Mouse (Mus musculus): Measurements from ENCODE around the gene Ffar1. TPM values are rescaled to one million over a fixed set of nuclear protein-coding genes. Genes with fewer than 3 reads are reported as not detected.

Gene Ffar1
- 10 to 100 TPM; 34.4 to 43.8 TPM for total RNA-seq (2023)

GRCm38 (mm10) chr7:30861464-30861863 lies at the start of gene Ffar1:
TSS of gene Ffar1 (minus strand) at chr7:30861564.

GRCm38 (mm10) chr7:30880176-30880575 lies 18.8 kb upstream of the Ffar1 start, which contains the start of gene Cd22:
TSS of gene Cd22 (minus strand) at chr7:30880342.

GRCm38 (mm10) chr7:30856078-30856477 lies 5.3 kb downstream of the Ffar1 start, which contains the start of gene Ffar3:
TSS of gene Ffar3 (minus strand) at chr7:30856178.

GRCm38 (mm10) chr7:30823675-30824074 lies 37.7 kb downstream of the Ffar1 start, which contains the start of gene Ffar2:
TSS of gene Ffar2 (minus strand) at chr7:30823775.

Other genes starting within 250 kb of the Ffar1 start
- under 1 TPM; 0.39 to 0.52 TPM for gene Upk1a, start 248.7 kb downstream of the Ffar1 start, total RNA-seq (2023)
- gene Cox6b1, start 235.4 kb downstream of the Ffar1 start, total RNA-seq (2023): 100 to 1,000 TPM; 211 to 273 TPM
- not detected for gene Etv2, start 225.7 kb downstream of the Ffar1 start, total RNA-seq (2023)
- 100 to 1,000 TPM in 1 of 2 experiments, 10 to 100 TPM in 1; 96.7 to 103 TPM for gene Rbm42, start 211.2 kb downstream of the Ffar1 start, total RNA-seq (2023)
- 10 to 100 TPM; 59.7 to 71.7 TPM for gene Haus5, start 196.6 kb downstream of the Ffar1 start, total RNA-seq (2023)
- gene Pmis2, start 190.0 kb downstream of the Ffar1 start, total RNA-seq (2023): not detected
- not detected for gene 2200002J24Rik, start 162.6 kb downstream of the Ffar1 start, total RNA-seq (2023)
- gene Atp4a, start 149.4 kb downstream of the Ffar1 start, total RNA-seq (2023): under 1 TPM; 0.29 to 0.59 TPM
- 10 to 100 TPM; 46.8 to 50.0 TPM for gene Tmem147, start 132.0 kb downstream of the Ffar1 start, total RNA-seq (2023)
- gene Gapdhs, start 117.9 kb downstream of the Ffar1 start, total RNA-seq (2023): not detected
- 1 to 10 TPM; 3.8 to 5.0 TPM for gene Sbsn, start 110.1 kb downstream of the Ffar1 start, total RNA-seq (2023)
- not detected for gene Dmkn, start 97.8 kb downstream of the Ffar1 start, total RNA-seq (2023)
- not detected for gene Krtdap, start 73.7 kb downstream of the Ffar1 start, total RNA-seq (2023)
- 10 to 100 TPM; 15.2 to 19.0 TPM for gene Ffar2, start 37.8 kb downstream of the Ffar1 start, total RNA-seq (2023)
- 1 to 10 TPM; 2.2 to 3.7 TPM for gene Ffar3, start 5.4 kb downstream of the Ffar1 start, total RNA-seq (2023)
- gene Cd22, start 18.8 kb upstream of the Ffar1 start, total RNA-seq (2023): 1,000 to 10,000 TPM; 1,236 to 1,328 TPM
- not detected for gene Mag, start 53.3 kb upstream of the Ffar1 start, total RNA-seq (2023)
- gene Hamp2, start 63.1 kb upstream of the Ffar1 start, total RNA-seq (2023): not detected
- gene Hamp, start 82.5 kb upstream of the Ffar1 start, total RNA-seq (2023): not detected
- gene Usf2, start 95.2 kb upstream of the Ffar1 start, total RNA-seq (2023): 100 to 1,000 TPM; 145 to 165 TPM
- gene Lsr, start 111.9 kb upstream of the Ffar1 start, total RNA-seq (2023): 1 to 10 TPM; 1.1 to 1.2 TPM
- not detected for gene Fam187b, start 112.2 kb upstream of the Ffar1 start, total RNA-seq (2023)
- gene Fxyd5, start 180.9 kb upstream of the Ffar1 start, total RNA-seq (2023): 100 to 1,000 TPM; 134 to 151 TPM
- gene Fxyd7, start 189.9 kb upstream of the Ffar1 start, total RNA-seq (2023): not detected
- not detected for gene Fxyd1, start 195.6 kb upstream of the Ffar1 start, total RNA-seq (2023)
- not detected for gene Lgi4, start 197.8 kb upstream of the Ffar1 start, total RNA-seq (2023)
- not detected for gene Fxyd3, start 215.1 kb upstream of the Ffar1 start, total RNA-seq (2023)